Mouse (Mus musculus) CH12F3 (cell line): ENCODE data around the gene Plau.

Source experiments
- in situ Hi-C: fragments of 300-500 bp; cut with MboI; formaldehyde crosslinking; loops from 2 replicates; pipeline ENCODE4 v1.14.3; 2020; ENCODE audit warnings: low sequenced_read_pairs

Gene Plau

GRCm38 (mm10) chr14:20804964-20805672, 31.3 kb upstream of the Plau start:
- in situ Hi-C loops, result loop anchor here (5.0 kb wide), 2 partner anchors 38 to 67 kb away; no protein-coding TSS in a partner anchor

GRCm38 (mm10) chr14:20806116-20806840, 30.2 kb upstream of the Plau start:
- in situ Hi-C loops, result no loop called here

GRCm38 (mm10) chr14:20809349-20809748, 27.1 kb upstream of the Plau start:
- in situ Hi-C loops, result no loop called here

DNA sequence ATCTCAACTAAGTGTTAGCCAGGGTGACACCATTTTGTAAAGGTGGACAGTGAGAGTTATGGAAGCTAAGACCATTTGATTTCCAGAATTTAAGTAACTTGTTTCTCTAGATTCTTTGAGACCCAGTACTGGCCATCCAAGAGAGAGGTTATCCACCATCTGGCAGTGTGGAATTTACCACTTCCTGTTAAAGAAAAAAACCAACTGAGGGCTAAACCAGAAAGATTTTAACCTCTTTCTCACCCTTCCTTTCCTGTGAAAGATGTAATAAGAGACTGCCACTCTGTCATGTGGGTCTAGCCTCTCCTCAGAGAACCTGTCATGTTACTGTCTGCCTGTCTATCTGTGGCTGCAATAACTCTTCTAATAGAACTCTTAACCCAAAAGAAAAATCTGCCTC, 26.6 kb upstream of the Plau start:
- in situ Hi-C loops, result no loop called here

GRCm38 (mm10) chr14:20811236-20811635, 25.2 kb upstream of the Plau start:
- in situ Hi-C loops, result no loop called here

DNA sequence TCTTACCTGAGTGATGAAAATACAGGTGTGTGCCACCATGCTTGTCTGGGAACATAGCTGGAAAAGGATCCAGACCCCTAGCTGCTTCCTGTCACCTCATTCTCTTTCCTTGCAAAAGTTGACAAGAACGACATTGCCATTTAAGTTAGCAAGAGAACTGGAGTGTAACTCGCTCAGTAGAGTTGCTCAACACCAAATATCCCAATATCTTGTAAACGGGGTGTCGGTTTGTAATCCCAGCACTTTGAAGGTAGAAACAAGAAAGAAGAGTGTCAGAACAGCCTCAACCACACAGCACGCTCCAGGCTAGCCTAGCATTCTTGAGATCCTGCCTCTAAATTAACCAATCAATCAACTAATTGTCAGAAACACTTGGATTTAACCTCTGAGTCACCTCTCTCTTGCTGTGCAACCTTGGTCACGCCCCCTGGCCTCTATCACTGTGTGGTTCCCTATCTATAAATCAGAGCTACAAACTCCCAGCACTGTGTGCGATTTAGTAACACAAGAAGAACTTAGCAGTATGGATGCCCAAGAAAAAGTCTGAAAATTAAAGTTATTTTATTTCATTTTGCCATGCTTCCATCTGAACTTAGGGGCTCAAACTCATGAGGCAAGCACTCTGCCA, 24.6 kb upstream of the Plau start:
- in situ Hi-C loops, result no loop called here

DNA sequence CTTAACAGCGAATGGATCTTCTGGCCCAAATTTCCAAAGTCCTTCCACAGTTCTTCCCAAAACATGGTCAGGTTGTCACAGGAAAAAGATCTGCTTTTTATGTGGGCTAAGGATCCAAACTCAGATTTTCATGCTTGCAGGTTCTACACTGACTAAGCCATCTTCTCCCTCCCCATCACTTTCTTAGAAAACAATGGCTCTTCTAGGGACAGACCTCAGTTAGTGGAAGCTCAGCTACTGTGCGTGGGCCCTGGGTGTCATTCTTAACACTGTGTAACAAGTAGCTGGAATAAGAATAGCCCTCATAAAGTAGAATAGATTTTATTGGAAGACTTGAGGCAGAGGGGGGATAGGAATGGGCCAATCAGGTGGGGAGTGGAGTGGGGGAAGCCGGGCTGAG, 21.0 kb upstream of the Plau start:
- in situ Hi-C loops, result no loop called here

DNA sequence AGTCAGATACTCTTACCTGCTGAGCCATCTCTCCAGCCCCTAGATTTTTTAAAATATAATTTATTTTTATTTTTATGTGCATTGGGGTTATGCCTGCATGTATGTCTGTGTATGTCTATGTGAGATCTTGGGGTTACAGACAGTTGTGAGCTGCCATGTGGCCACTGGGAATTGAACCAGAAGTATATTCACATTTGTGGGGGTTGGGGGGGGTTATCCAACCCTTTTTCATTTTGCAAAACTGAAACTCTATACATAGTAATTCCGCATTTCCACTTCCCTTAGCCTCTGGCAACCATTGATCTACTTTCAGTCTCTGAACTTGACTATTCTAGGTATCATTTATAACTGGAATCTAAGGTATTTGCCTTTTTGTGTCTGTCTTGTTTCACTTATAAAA, 11.9 kb upstream of the Plau start:
- in situ Hi-C loops, result no loop called here

GRCm38 (mm10) chr14:20825516-20825915, 10.9 kb upstream of the Plau start:
- in situ Hi-C loops, result no loop called here

DNA sequence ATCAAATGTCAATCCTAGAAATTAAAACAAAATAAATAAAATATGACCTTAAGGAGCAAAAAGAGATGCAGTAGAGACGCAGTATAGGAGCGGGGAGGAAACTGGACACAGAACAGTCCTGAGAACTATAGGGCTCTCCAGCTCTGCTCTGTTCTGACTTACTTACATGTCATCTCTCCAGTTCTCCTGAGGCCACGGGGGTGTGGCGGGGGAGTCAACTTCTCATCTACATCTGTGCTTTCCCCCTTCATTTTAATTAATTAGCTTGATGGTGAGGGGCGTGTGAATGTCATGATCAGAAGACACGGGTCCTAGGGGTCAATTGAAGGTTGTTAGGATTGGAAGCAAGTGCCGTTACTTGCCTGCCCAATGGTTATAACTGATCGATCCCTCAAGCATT, 9.4 kb upstream of the Plau start:
- in situ Hi-C loops, result no loop called here

DNA sequence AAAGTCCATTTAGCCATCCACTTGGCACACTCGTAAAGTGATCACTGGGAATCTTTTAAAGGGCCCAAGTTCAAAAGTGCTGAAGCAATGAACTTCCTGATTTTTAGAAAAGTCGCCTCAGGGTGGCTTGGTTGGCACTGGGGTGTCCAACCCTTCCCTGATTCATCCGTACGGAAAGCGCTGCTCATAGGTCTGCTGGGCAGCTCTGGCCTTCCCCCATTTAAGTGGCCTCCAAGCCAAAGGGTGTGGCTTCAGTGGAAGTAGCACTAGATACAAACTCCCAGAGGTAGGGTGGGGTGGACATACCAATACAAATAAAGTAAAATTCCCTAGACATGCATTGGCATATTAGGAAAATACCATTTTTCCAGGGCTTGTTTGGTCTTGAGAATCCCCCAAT, 9.0 kb upstream of the Plau start:
- in situ Hi-C loops, result no loop called here

DNA sequence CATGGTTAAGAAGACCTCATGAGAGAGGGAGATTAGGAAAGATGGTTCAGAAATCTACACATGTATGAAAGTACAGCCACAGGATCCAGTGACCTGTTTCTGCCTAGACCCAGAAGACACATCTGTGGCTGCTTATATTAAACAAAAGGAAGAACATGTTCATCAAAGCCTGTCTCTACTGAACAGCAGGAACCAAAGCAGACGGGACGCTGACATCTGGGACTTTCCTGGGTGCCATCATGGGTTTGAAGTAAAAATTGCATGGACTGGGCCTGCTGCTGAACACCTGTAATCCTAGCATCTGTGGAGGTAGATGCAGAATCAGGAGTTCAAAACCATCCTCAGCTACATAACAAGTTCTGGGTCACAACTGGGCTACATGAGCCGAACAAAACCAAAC, 7.9 kb upstream of the Plau start:
- in situ Hi-C loops, result no loop called here

GRCm38 (mm10) chr14:20829523-20830366, 6.7 kb upstream of the Plau start:
- in situ Hi-C loops, result no loop called here

DNA sequence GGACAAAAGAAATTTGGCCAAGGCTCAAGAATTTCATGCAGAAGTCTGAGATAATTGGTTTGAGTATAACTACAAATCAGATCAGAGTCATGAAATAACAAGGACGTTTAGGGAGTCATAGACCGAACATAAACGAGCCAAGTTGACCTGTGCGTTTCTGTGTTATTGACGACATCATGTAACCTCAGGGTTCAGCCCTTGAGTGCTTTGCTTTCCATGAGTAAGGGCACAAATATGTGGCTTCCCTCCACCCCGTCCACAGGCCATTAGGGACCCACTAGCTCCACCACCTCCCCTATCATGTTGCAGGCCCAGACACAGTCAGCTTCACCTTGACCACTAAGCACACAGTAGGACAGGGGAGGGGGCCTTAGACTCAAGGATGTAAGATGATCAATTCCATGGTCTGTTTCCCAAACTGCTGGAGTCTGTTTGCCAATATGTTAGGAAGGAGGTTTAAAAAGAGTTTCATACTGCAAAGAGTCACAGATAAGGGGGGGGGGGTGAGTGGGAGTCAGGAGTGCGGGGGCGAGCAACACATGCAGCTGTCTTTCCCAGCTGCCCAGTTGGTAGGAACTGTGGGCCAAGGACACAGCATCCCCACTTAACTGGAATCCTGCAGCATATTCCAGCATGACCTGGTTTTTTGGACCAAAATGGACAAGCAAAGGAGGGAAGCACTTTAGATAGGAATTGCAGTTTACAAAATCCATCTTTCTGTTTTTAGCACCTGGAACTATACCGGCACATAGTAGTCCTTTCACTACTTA, 5.1 kb upstream of the Plau start:
- in situ Hi-C loops, result no loop called here

DNA sequence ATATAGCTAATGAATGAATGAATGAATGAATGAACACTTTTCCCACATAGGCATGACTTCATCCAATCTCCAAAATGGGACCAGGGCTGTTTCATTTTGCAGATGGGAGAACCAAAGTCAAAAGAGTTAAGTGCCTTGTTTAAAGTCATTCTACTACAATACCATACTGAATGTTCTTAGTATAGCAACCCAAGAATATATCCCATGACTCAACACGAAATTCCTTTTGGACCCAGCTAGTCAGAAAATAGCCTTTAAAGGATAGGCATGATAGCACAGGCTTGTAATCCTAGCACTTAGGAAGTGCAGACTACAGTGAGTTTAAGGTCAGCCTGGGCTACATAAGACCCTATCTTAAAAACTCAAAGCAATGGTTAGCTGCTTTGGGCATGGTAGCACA, 4.5 kb upstream of the Plau start:
- in situ Hi-C loops, result no loop called here

GRCm38 (mm10) chr14:20833525-20833924, 2.9 kb upstream of the Plau start:
- in situ Hi-C loops, result no loop called here

- in situ Hi-C loops, result no loop called here
Measured at GRCm38 (mm10) chr14:20834136-20834535, 2.3 kb upstream of the Plau start.

GRCm38 (mm10) chr14:20836905-20837376, 481 bp downstream of the Plau start:
- in situ Hi-C loops, result no loop called here

DNA sequence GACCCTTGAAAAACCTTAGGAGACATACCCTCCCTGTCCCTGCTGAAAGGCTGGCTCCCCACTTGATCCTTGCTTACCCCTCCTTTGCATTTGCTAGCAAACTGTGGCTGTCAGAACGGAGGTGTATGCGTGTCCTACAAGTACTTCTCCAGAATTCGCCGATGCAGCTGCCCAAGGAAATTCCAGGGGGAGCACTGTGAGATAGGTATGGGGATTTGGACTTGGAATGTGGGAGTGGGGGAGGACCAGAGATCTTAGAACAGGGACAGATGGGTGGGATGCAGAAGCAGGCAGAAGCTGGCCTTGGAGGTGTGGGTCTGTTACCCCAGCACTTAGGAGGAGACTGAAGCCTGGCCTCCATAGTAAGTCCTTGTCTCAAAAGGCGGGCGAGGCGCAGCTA, 1.2 kb downstream of the Plau start:
- in situ Hi-C loops, result no loop called here

GRCm38 (mm10) chr14:20841526-20841925, 5.1 kb downstream of the Plau start:
- in situ Hi-C loops, result no loop called here
